Mouse (Mus musculus) megakaryocyte, adult 5-6 weeks (primary cell): ENCODE measurements around the gene Vav3. TPM values are rescaled to one million over a fixed set of nuclear protein-coding genes. Genes with fewer than 3 reads are reported as not detected.
A peak's percentile ranks its signal among the peaks of the same experiment; 100 is the strongest.

Source experiments
- ATAC-seq: 2 replicates; pipeline ENCODE4 v1.8.0; 2016; ENCODE audit warnings: mild to moderate bottlenecking, inconsistent platforms; ENCODE audit not compliant: poor library complexity, severe bottlenecking
- total RNA-seq, 2 experiments: library from RNA; stranded (forward) in 1 of 2; stranded (reverse) in 1 of 2; fragments of 153-499, 151-499 nt in 1 of 2; fragments of 221-1000, 200-1000 nt in 1 of 2; gene quantifications; 2 replicates each; pipeline versions ENCODE4 v1.2.3 to v1.2.4; 2015 to 2017

The Vav3 gene
- total RNA-seq, 2 experiments from 2014 or later, result 44.2 to 60.9 TPM

- ATAC-seq, result peak; percentile 34; the same call in 1 of the 2 replicates
Measured at GRCm38 (mm10) chr3:109351956-109352684, 11.7 kb downstream of the Vav3 start.

- ATAC-seq, result 0 out of 2 replicates have a peak, but pooled peaks have one; percentile 10
Measured at GRCm38 (mm10) chr3:109352690-109353089, 12.2 kb downstream of the Vav3 start.

- peak; percentile 67 for ATAC-seq
Measured at GRCm38 (mm10) chr3:109353814-109354213, 13.4 kb downstream of the Vav3 start.

GRCm38 (mm10) chr3:109355158-109355557 lies 14.7 kb downstream of the Vav3 start:
- ATAC-seq, result no peak

GRCm38 (mm10) chr3:109360746-109361145 lies 20.3 kb downstream of the Vav3 start:
- peak; percentile 26 for ATAC-seq

GRCm38 (mm10) chr3:109361882-109362281 lies 21.4 kb downstream of the Vav3 start:
- ATAC-seq, result peak; percentile 79

GRCm38 (mm10) chr3:109362310-109362709 lies 21.9 kb downstream of the Vav3 start:
- no peak for ATAC-seq

- no peak for ATAC-seq
Measured at GRCm38 (mm10) chr3:109363522-109363921, 23.1 kb downstream of the Vav3 start.

GRCm38 (mm10) chr3:109365875-109366274 lies 25.4 kb downstream of the Vav3 start:
- ATAC-seq, result peak; percentile 35

- ATAC-seq, result no peak
Measured at GRCm38 (mm10) chr3:109366411-109366851, 26.0 kb downstream of the Vav3 start.

- peak; percentile 62 for ATAC-seq
Measured at GRCm38 (mm10) chr3:109368383-109369289, 28.2 kb downstream of the Vav3 start.

- no peak for ATAC-seq
Measured at GRCm38 (mm10) chr3:109371576-109371975, 31.1 kb downstream of the Vav3 start.

GRCm38 (mm10) chr3:109372678-109373077 lies 32.2 kb downstream of the Vav3 start:
- ATAC-seq, result no peak

- no peak for ATAC-seq
Measured at GRCm38 (mm10) chr3:109378278-109378677, 37.8 kb downstream of the Vav3 start.

- no peak for ATAC-seq
Measured at GRCm38 (mm10) chr3:109378684-109379083, 38.2 kb downstream of the Vav3 start.

GRCm38 (mm10) chr3:109388730-109389129 lies 48.3 kb downstream of the Vav3 start:
- ATAC-seq, result no peak

GRCm38 (mm10) chr3:109401527-109401926 lies 61.1 kb downstream of the Vav3 start:
- ATAC-seq, result peak; percentile 60

- no peak for ATAC-seq
Measured at GRCm38 (mm10) chr3:109411294-109411693, 70.8 kb downstream of the Vav3 start.

GRCm38 (mm10) chr3:109420403-109420802 lies 80.0 kb downstream of the Vav3 start:
- ATAC-seq, result no peak

- ATAC-seq, result no peak
Measured at GRCm38 (mm10) chr3:109421019-109421418, 80.6 kb downstream of the Vav3 start.

- no peak for ATAC-seq
Measured at GRCm38 (mm10) chr3:109423440-109424079, 83.1 kb downstream of the Vav3 start.
